Mouse (Mus musculus): Measurements from ENCODE around the gene Grasp. TPM values are rescaled to one million over a fixed set of nuclear protein-coding genes. Genes with fewer than 3 reads are reported as not detected.

Grasp gene
- total and polyA plus RNA-seq, 3 experiments = 4.1 to 6.3 TPM; not detected in 1

DNA sequence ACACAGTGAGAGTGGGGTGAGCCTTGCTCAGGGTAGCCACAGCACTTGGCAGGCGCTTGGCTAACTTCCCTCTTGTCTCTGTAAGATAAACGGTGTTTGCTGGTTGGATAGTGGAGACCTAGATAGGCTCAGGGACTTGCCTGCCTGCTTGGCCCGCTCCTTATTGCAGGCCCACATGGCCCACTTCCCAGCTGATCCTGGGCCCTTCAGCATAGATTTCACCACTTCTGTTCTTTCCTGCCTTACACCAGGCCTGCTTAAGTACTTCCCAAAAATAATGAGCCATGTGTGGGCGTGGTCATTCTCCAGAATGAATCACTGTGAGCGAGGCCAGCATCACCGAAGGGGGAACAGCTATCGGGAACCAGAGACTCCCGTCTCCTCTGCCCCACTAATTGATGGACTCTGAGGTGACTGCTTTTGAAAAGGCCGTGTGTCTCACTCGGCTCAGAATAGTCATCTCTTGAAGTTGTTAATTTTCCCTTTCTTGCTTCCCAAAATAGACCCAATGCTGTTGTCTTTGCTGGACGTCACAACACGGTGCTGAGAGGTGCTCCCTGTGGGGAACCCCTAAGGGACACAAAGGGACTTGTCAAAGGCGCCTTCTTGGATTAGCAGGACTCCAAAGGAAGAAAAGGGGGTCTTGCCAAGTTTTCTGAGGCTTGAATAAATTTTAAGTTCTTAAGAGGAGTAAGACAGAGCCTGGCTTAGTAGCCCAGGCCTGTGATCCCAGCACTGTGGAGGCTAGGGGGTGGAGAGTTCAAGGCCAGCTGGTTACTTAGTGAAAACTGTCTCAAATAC, 32.3 kb upstream of the Grasp start:
- H3K4me3 ChIP-seq (ENCODE audit: control insufficient read depth in 1 of 2, insufficient read depth in 1 of 2, low read depth in 2 of 2, low read length in 2 of 2) = no peak overlapping the region; a peak in 2 of 4 replicates
- H3K9ac ChIP-seq (ENCODE audit: control insufficient read depth, low read depth, low read length, poor library complexity, severe bottlenecking) = peak overlapping the region; percentile 10
- no peaks in the 10 kb centered on the region for H3K9me3 ChIP-seq (replicated peaks; ENCODE audit: insufficient read depth, low read length)
- peak overlapping the region; percentile 55 for H3K27ac ChIP-seq (ENCODE audit: control insufficient read depth, low read depth, low read length)
- no peaks in the 10 kb centered on the region for H3K27me3 ChIP-seq (ENCODE audit: control insufficient read depth in 1 of 2, insufficient read depth in 2 of 2, low read length in 2 of 2)
- peak; percentile 61; the same call in 1 of the 2 replicates for TF ChIP-seq MAZ (IDR thresholded peaks at IDR 0.05; ENCODE audit: low read depth, low read length)
- TF ChIP-seq MAX (IDR thresholded peaks at IDR 0.05; ENCODE audit: low read length) = peak; percentile 79
- TF ChIP-seq HCFC1 (IDR thresholded peaks at IDR 0.05; ENCODE audit: low read depth, low read length) = peak; percentile 39; the same call in 1 of the 2 replicates
- TF ChIP-seq EP300 (IDR thresholded peaks at IDR 0.05; ENCODE audit: low read depth in 1 of 2, low read length in 2 of 2) = peak; percentile 72 to 79; a peak in 3 of 4 replicates
- peak; percentile 87 for TF ChIP-seq SIN3A (IDR thresholded peaks at IDR 0.05; ENCODE audit: low read length)
- no peak for TF ChIP-seq POLR2A (IDR thresholded peaks at IDR 0.05; ENCODE audit: control insufficient read depth in 1 of 2, insufficient read depth in 1 of 2, low read depth in 1 of 2, low read length in 2 of 2, poor library complexity in 1 of 2)
- TF ChIP-seq MXI1 (IDR thresholded peaks at IDR 0.05; ENCODE audit: low read depth, low read length) = peak; percentile 94
- TF ChIP-seq GATA1 (IDR thresholded peaks at IDR 0.05; ENCODE audit: low read depth, low read length) = peak; percentile 80
- 0 out of 2 replicates have a peak, but pooled peaks have one; percentile 26 for TF ChIP-seq ZKSCAN1 (IDR thresholded peaks at IDR 0.05; ENCODE audit: low read depth, low read length)
- no peak for TF ChIP-seq CTCF (IDR thresholded peaks at IDR 0.05 in 2 of 3, conservative IDR thresholded peaks at IDR 0.05 in 1 of 3; ENCODE audit: control insufficient read depth in 1 of 3, insufficient read depth in 1 of 3, low read depth in 2 of 3, low read length in 3 of 3, poor library complexity in 1 of 3, severe bottlenecking in 1 of 3)
- peak; percentile 52 for TF ChIP-seq TAL1 (IDR thresholded peaks at IDR 0.05; ENCODE audit: low read length)
- no peak for TF ChIP-seq USF1 (IDR thresholded peaks at IDR 0.05; ENCODE audit: low read depth, low read length)
- peak; percentile 88 for TF ChIP-seq MYC (IDR thresholded peaks at IDR 0.05; ENCODE audit: low read depth, low read length)
- no peak for TF ChIP-seq USF2 (IDR thresholded peaks at IDR 0.05; ENCODE audit: borderline replicate concordance in 1 of 2, insufficient read depth in 1 of 2, low read depth in 1 of 2, low read length in 2 of 2)
- peak; percentile 40; the same call in 1 of the 2 replicates for TF ChIP-seq BHLHE40 (IDR thresholded peaks at IDR 0.05; ENCODE audit: borderline replicate concordance, low read depth, low read length)
- peak; percentile 90 for TF ChIP-seq ETS1 (IDR thresholded peaks at IDR 0.05; ENCODE audit: low read depth, low read length)
- peak; percentile 77 for TF ChIP-seq TCF12 (IDR thresholded peaks at IDR 0.05; ENCODE audit: low read depth, low read length)
- TF ChIP-seq NRF1 (IDR thresholded peaks at IDR 0.05; ENCODE audit: insufficient read depth, low read depth, low read length, poor library complexity, severe bottlenecking) = no peak
- H3K36me3 ChIP-seq (ENCODE audit: control insufficient read depth in 1 of 2, insufficient read depth in 2 of 2, low read length in 2 of 2) = peaks cover 0 to 35% of the 10 kb centered on the region in 2 experiments; a peak in 2 of 4 replicates
- H3K79me2 ChIP-seq (ENCODE audit: control insufficient read depth, insufficient read depth, low read length, poor library complexity) = 0 out of 2 replicates have a peak, but pooled peaks cover 1% of the 10 kb centered on the region
- peaks cover 13 to 43% of the 10 kb centered on the region in 2 experiments for H3K4me1 ChIP-seq (ENCODE audit: control insufficient read depth in 1 of 2, insufficient read depth in 2 of 2, low read length in 2 of 2)
- peak; percentile 88 for DNase-seq (ENCODE audit: low read depth, low spot score)
